Mouse (Mus musculus): Measurements from ENCODE around the gene Kazn.

The Kazn gene

GRCm38 (mm10) chr4:142097871-142098270 lies 141.3 kb downstream of the Kazn start:
- DNase-seq: peak; percentile 42 to 58

GRCm38 (mm10) chr4:142095513-142096241 lies 143.5 kb downstream of the Kazn start:
- DNase-seq: peak; percentile 68 to 78

GRCm38 (mm10) chr4:142094386-142094785 lies 144.8 kb downstream of the Kazn start:
- no peak for DNase-seq

GRCm38 (mm10) chr4:142091100-142091499 lies 148.1 kb downstream of the Kazn start:
- no peak for DNase-seq

- no peak for DNase-seq
Observed at GRCm38 (mm10) chr4:142089966-142090365, 149.2 kb downstream of the Kazn start.

- no peak for DNase-seq
Observed at GRCm38 (mm10) chr4:142088836-142089235, 150.4 kb downstream of the Kazn start.

- DNase-seq: no peak
Observed at GRCm38 (mm10) chr4:142088409-142088808, 150.8 kb downstream of the Kazn start.

GRCm38 (mm10) chr4:142084936-142085563 lies 154.2 kb downstream of the Kazn start:
- peak in 1 of 2 experiments; percentile 47 for DNase-seq

- peak; percentile 78 to 89 for DNase-seq
Observed at GRCm38 (mm10) chr4:142084131-142084899, 154.9 kb downstream of the Kazn start, which contains the start of gene Tmem51. Gene Tmem51 (minus strand): TSS chr4:142084304.

- peak; percentile 85 to 91 for DNase-seq
Observed at GRCm38 (mm10) chr4:142083762-142084130, 155.5 kb downstream of the Kazn start.

GRCm38 (mm10) chr4:142083193-142083592 lies 156.0 kb downstream of the Kazn start:
- DNase-seq: no peak

- DNase-seq: no peak
Observed at GRCm38 (mm10) chr4:142082703-142083102, 156.5 kb downstream of the Kazn start.

GRCm38 (mm10) chr4:142081631-142082283 lies 157.4 kb downstream of the Kazn start:
- DNase-seq: peak; percentile 65 to 76

GRCm38 (mm10) chr4:142080901-142081630 lies 158.1 kb downstream of the Kazn start:
- DNase-seq: peak; percentile 41 to 64

GRCm38 (mm10) chr4:142080487-142080767 lies 158.8 kb downstream of the Kazn start:
- DNase-seq: no peak

- no peak for DNase-seq
Observed at GRCm38 (mm10) chr4:142079629-142080486, 159.3 kb downstream of the Kazn start.

GRCm38 (mm10) chr4:142077572-142078271 lies 161.5 kb downstream of the Kazn start:
- DNase-seq: peak; percentile 54 to 67

- no peak for DNase-seq
Observed at GRCm38 (mm10) chr4:142076883-142077282, 162.3 kb downstream of the Kazn start.

GRCm38 (mm10) chr4:142075931-142076330 lies 163.3 kb downstream of the Kazn start:
- DNase-seq: no peak

GRCm38 (mm10) chr4:142074060-142074732 lies 165.0 kb downstream of the Kazn start:
- DNase-seq: no peak

Data from kidney, postnatal 4 days (tissue).